Mouse (Mus musculus): Measurements from ENCODE around the gene Sertad1. TPM values are rescaled to one million over a fixed set of nuclear protein-coding genes. Genes with fewer than 3 reads are reported as not detected.

Gene Sertad1
- polyA plus RNA-seq, 1 experiment = 19.3 TPM

DNA sequence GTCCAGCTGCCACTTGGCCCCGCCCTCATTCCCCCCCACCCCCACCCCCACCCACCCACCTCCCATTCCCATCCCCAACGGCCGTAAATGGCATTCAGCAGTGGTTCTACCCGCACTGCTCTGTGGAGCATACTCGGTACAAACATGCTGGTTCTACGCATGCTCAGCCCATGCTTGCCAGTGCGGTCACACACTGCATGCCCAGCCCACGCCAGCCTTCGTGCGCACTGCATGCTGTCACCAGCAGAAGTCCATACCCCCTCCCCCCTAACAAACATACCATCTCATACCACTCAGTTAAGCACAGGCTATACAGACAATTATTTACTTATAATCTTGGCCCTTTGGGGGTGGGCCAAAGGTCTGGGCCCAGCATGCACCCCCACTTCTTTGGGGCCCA lies 45.0 kb downstream of the Sertad1 start:
- Histone ChIP-seq H3K4me1 (ENCODE audit: control insufficient read depth, insufficient read depth, low read length) (peaks cover 4% of the 10 kb centered on the region; the same call in 1 of the 2 replicates), H3K4me3 (ENCODE audit: insufficient read depth, low read length) (no peak overlapping the region), H3K27ac (ENCODE audit: insufficient read depth, low read length) (peak overlapping the region; percentile 45; the same call in 1 of the 2 replicates)
- TF ChIP-seq CTCF (IDR thresholded peaks at IDR 0.05; ENCODE audit: extremely low read depth, insufficient read depth, low read length) = no peak
- TF ChIP-seq POLR2A (IDR thresholded peaks at IDR 0.05; ENCODE audit: extremely low read depth, insufficient read depth, low read length) = peak; percentile 23; the same call in 1 of the 2 replicates

DNA sequence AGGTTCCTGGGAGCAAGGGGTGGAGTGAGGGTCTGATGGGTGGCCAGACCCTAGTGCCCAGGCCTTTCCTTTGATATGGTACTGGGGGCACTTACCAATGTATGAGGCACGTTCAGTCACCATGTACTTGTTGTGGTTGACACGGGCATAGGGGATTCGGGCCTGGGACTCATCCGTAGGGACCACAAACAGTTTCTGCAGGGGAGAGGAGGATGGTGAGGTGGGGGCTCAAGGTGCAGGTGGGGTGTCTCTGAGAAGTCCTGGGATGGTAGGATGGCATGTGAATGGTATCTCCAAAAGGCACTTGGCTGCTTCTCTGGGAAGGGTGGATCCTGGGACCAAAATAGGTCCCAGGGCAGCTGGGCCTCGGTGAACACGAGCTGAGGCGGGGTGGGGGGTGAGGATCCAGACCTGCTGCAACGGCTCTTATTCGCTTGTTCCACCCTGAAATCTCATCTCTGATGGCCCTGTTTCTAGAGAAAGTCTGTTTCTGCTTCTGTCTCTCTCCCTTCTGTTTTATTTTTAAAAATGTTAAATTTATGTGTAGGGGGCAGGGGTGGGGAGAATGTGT lies 45.9 kb downstream of the Sertad1 start:
- Histone ChIP-seq H3K27ac (ENCODE audit: insufficient read depth, low read length) (peak overlapping the region; percentile 45), H3K4me1 (ENCODE audit: control insufficient read depth, insufficient read depth, low read length) (peaks cover 4% of the 10 kb centered on the region; the same call in 1 of the 2 replicates), H3K4me3 (ENCODE audit: insufficient read depth, low read length) (no peak overlapping the region)
- TF ChIP-seq POLR2A (IDR thresholded peaks at IDR 0.05; ENCODE audit: extremely low read depth, insufficient read depth, low read length) (no peak), CTCF (IDR thresholded peaks at IDR 0.05; ENCODE audit: extremely low read depth, insufficient read depth, low read length) (no peak)

DNA sequence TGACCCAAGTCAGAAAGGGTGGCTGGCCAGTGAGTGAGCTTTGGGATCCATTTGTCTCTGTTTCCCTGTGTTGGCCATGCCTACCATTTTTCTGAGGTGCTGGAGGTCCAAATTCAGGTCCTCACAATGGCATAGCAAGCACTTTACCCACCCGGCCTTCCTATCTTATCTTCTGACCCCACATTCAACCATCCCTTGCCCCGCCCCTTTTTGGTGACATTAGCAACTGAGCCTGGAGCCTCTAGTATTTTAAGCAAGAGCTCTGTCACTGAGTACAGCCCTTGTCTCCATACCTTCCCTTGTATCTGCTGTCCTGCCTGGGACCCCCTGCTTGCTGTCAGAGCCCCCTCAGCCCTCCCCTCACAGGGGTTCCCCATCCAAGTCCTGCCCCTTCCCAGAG lies 48.7 kb downstream of the Sertad1 start:
- TF ChIP-seq CTCF (IDR thresholded peaks at IDR 0.05; ENCODE audit: extremely low read depth, insufficient read depth, low read length) (no peak), POLR2A (IDR thresholded peaks at IDR 0.05; ENCODE audit: extremely low read depth, insufficient read depth, low read length) (no peak)
- peaks cover 7% of the 10 kb centered on the region for H3K4me1 ChIP-seq (ENCODE audit: control insufficient read depth, insufficient read depth, low read length)
- H3K27ac ChIP-seq (ENCODE audit: insufficient read depth, low read length) = no peak overlapping the region
- H3K4me3 ChIP-seq (ENCODE audit: insufficient read depth, low read length) = no peak overlapping the region

DNA sequence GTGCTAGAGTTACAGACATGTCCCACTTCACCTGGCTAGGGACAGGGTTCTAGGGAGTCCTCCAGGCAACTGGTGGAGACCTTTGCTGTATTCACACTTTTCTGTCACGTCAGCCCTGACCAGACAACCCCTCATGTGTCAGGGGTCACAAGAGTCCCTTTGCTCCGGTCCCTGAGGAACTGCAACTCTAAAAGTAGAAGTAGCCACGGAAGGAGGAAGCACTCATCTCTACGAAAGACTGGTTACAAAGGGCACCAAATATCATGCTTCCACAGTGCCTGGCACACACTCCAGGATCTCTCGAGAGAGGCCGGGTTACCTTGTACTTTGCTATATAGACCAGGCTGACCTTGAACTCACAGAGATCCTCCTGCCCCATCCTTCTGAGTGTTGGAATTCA lies 49.9 kb downstream of the Sertad1 start:
- Histone ChIP-seq H3K27ac (ENCODE audit: insufficient read depth, low read length) (no peak overlapping the region), H3K4me3 (ENCODE audit: insufficient read depth, low read length) (no peak overlapping the region)
- TF ChIP-seq POLR2A (IDR thresholded peaks at IDR 0.05; ENCODE audit: extremely low read depth, insufficient read depth, low read length) (no peak), CTCF (IDR thresholded peaks at IDR 0.05; ENCODE audit: extremely low read depth, insufficient read depth, low read length) (no peak)

DNA sequence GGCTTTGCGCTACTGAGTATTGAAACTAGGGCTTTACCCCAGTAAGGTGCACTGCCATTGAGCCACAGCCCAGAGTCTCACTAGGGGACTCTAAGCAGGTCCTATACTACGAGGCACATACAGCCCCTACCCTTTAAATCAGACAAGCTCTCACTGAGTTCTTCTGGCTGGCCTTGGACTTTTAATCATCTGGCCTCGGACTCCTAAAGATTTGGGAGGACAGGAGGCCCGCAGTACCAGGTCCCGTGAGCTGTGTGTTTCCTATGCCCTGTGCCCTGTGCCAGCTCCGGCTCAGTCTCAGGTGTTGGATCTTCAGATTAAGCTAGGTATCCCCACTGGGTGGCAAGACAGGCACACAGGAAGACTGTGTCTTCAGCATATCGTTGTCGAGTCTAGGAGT lies 51.3 kb downstream of the Sertad1 start:
- TF ChIP-seq POLR2A (IDR thresholded peaks at IDR 0.05; ENCODE audit: extremely low read depth, insufficient read depth, low read length) (no peak), CTCF (IDR thresholded peaks at IDR 0.05; ENCODE audit: extremely low read depth, insufficient read depth, low read length) (no peak)
- Histone ChIP-seq H3K4me3 (ENCODE audit: insufficient read depth, low read length) (no peak overlapping the region), H3K4me1 (ENCODE audit: control insufficient read depth, insufficient read depth, low read length) (peaks cover 4% of the 10 kb centered on the region), H3K27ac (ENCODE audit: insufficient read depth, low read length) (no peak overlapping the region)

More for the DNA sequence above, 49.9 kb downstream of the Sertad1 start:
- H3K4me1 ChIP-seq (ENCODE audit: control insufficient read depth, insufficient read depth, low read length) = peaks cover 7% of the 10 kb centered on the region

DNA sequence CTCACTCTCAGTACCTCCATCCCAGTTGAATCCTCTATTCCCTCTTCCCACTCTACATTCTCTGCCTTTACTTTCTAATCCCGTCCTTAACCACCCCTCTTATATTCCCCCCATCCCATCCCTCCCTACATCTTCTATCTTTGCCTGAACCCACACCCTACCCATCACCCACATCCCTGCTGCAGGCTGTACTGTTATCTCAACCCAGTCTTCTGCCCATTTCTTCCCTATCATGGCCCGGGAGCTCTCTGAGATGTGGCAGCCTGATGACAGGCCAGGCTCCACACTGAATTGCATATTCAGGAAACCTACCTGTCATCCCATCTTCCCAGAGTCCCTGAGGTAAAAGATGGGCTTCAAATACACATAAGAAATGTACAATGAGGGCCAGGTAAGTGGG lies 52.1 kb downstream of the Sertad1 start:
- no peak overlapping the region for H3K27ac ChIP-seq (ENCODE audit: insufficient read depth, low read length)
- no peak for TF ChIP-seq POLR2A (IDR thresholded peaks at IDR 0.05; ENCODE audit: extremely low read depth, insufficient read depth, low read length)
- no peak for TF ChIP-seq CTCF (IDR thresholded peaks at IDR 0.05; ENCODE audit: extremely low read depth, insufficient read depth, low read length)
- H3K4me1 ChIP-seq (ENCODE audit: control insufficient read depth, insufficient read depth, low read length) = peaks cover 8% of the 10 kb centered on the region
- no peak overlapping the region for H3K4me3 ChIP-seq (ENCODE audit: insufficient read depth, low read length)

Other genes with a start within 250 kb of the Sertad1 start
- 108 TPM in 2 replicates for gene Numbl, start 228.5 kb upstream of the Sertad1 start, polyA plus RNA-seq (2012; rRNA removed)
- gene Ltbp4, start 149.2 kb upstream of the Sertad1 start, polyA plus RNA-seq (2012; rRNA removed) = 54.5 and 62.3 TPM in 2 replicates
- gene Shkbp1, start 130.9 kb upstream of the Sertad1 start, polyA plus RNA-seq (2012; rRNA removed) = 64.2 and 73.8 TPM in 2 replicates
- 0.75 TPM in 1 of 2 replicates, not detected in the other for gene Gm20479, start 129.5 kb upstream of the Sertad1 start, polyA plus RNA-seq (2012; rRNA removed)
- gene Sptbn4, start 39.2 kb upstream of the Sertad1 start, polyA plus RNA-seq (2012; rRNA removed) = 149 and 162 TPM in 2 replicates
- gene Blvrb, start 38.9 kb upstream of the Sertad1 start, polyA plus RNA-seq (2012; rRNA removed) = 15.8 and 16.6 TPM in 2 replicates
- gene Sertad3, start 13.1 kb upstream of the Sertad1 start, polyA plus RNA-seq (2012; rRNA removed) = 3.3 and 3.8 TPM in 2 replicates
- gene Prx, start 12.4 kb downstream of the Sertad1 start, polyA plus RNA-seq (2012; rRNA removed) = 0.29 and 0.47 TPM in 2 replicates
- gene Hipk4, start 36.4 kb downstream of the Sertad1 start, polyA plus RNA-seq (2012; rRNA removed) = 0.21 and 0.25 TPM in 2 replicates
- 1,185 and 1,204 TPM in 2 replicates for gene Pld3, start 66.3 kb downstream of the Sertad1 start, polyA plus RNA-seq (2012; rRNA removed)
- gene 2310022A10Rik, start 66.3 kb downstream of the Sertad1 start, polyA plus RNA-seq (2012; rRNA removed) = 32.7 and 33.8 TPM in 2 replicates
- 144 and 161 TPM in 2 replicates for gene Akt2, start 104.6 kb downstream of the Sertad1 start, polyA plus RNA-seq (2012; rRNA removed)
- gene Ttc9b, start 167.0 kb downstream of the Sertad1 start, polyA plus RNA-seq (2012; rRNA removed) = 188 and 192 TPM in 2 replicates
- 181 and 189 TPM in 2 replicates for gene Map3k10, start 187.7 kb downstream of the Sertad1 start, polyA plus RNA-seq (2012; rRNA removed)
- 8.0 and 9.8 TPM in 2 replicates for gene Zfp607b, start 202.4 kb downstream of the Sertad1 start, polyA plus RNA-seq (2012; rRNA removed)
- gene Zfp60, start 244.5 kb downstream of the Sertad1 start, polyA plus RNA-seq (2012; rRNA removed) = 15.9 and 17.3 TPM in 2 replicates

All from cortical plate, adult 2 months (tissue).